Mouse (Mus musculus): ENCODE results near the gene Glt6d1.
"Not testable (repeated sequence)": the region's sequence is repeated elsewhere in the genome, so short reads cannot be mapped to it uniquely, and the experiment has no call there.

Glt6d1 gene

DNA sequence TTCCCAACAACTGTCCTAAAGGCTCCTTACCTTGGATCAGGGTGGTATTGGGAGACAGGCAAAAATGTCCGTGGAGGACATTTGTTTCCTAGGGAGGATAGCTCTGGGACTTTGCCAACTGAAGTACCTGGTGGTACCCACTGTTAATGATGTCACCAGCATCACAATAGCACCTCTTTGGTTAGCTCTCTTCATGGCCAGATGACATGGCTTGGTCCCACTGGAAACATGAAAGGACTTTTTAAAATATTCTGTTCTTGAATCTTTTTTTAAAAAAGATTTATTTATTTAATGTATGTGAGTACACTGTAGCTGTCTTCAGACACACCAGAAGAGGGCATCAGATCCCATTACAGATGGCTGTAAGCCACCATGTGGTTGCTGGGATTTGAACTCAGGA is at the start of gene Glt6d1:
TSS of gene Glt6d1 (minus strand) at position 101 of the 400 bp plus-strand sequence.
- DNase-seq (ENCODE audit: low spot score) = not testable (repeated sequence)

DNA sequence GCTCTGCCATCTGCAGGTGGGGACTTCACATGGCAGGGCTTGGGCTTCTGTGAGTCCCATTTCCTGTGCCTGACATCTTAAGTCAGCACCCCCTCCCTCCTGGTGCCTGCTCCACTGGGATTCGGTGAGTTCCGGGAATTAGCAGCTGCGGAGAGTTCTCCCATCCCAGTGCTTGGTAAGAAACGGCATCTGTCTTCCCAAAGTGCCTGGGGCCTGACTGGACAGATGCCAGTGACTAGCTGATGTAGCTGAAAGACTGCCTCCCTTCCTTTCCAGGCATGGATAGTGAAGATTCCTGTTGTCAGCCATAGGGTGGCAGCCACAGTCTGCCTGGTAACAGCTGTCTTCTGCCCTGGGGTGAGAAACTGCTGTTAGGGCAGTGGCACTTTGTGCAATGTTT is 49.8 kb upstream of the Glt6d1 start:
- DNase-seq (ENCODE audit: low spot score) = no peak

DNA sequence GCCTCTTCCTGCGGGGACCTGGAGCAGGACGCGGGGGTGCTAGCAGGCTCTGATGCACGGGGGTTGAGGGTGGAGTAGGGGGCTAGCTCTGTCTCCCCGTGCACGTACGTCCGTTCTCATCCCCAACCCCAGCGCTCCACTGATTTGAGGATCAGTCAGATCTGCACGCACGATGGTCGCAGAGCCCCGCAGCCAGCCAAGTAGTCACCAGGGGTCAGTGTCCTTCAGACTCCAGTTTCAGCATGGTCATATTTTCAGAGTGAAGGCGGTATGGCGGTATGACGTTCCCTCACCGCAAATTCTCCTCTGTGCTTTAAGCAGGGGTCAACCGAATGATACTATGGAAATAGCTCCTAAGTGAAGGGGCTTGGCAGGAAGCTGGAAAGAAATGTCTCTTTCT is 48.6 kb upstream of the Glt6d1 start:
- no peak for DNase-seq (ENCODE audit: low spot score)

DNA sequence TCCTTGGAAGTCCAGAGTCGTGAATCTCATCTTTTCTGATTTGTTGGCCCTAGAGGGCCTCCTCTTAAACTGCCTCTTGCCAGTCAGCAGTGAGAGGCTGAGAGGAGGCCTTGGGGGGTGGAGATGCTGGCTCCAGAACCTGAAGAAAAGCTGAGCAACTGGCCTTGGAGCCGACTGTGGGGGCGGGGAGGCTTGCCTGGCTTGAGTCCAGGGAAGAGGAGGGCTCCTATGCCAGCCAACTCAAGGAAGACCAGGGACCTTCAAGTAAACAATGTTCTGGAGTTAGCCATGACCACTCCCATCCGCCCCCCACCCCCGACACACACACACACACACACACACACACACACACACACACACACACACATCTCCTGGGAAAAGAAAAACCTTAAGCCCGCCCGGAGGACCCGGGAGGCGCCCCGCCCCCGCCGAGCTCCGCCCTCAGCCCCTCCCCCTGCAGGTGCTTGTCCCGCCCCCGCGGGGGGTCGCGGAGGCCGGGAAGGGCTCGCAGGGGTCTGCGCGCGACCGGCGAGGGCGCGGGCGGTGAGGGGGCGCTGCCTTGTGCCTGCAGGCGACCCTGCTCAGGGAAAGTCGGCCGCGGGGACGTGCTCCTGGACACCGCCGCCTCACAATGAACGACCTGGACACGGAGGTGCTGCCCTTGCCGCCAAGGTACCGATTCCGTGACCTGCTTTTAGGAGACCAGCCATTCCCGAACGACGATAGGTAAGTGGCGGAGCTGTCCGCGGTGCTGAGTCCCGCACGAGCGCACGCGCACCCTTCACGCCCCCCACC is 47.9 kb upstream of the Glt6d1 start, which contains the start of gene Kcnt1:
TSS of gene Kcnt1 (plus strand) at position 398 of the 795 bp plus-strand sequence.
- DNase-seq (ENCODE audit: low spot score) = no peak

DNA sequence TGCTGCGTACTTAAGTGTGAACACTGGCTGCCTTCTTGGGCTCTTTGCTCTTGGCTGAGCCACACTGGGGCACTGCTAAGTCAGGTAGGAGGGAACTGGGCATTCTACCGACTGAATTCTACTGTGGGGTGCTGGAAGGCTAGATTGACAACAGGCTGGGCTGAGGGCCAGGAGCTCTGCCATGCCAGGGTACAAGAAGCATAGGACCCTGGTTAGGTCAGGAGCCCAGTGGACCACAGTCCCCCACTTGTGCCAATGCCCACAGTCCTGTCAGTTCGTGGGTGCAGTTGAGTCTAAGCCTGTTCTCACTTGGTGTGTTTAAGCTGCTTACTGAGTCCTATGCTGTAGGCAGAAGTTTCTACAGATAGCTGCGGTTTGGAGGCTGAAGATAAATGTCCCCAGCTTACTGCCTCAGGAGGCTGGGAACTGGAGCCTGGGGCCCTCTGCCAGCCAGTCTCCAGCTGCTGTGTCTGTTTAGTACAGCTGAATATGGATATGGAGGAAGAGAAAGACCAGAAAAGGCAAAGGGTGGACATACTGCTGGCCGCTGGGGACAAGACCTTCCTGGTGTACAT is 47.1 kb upstream of the Glt6d1 start:
- DNase-seq (ENCODE audit: low spot score) = no peak

GRCm38 (mm10) chr2:25862038-25862437 is 46.4 kb upstream of the Glt6d1 start:
- no peak for DNase-seq (ENCODE audit: low spot score)

GRCm38 (mm10) chr2:25859891-25860290 is 44.2 kb upstream of the Glt6d1 start:
- DNase-seq (ENCODE audit: low spot score) = no peak

- no peak for DNase-seq (ENCODE audit: low spot score)
Observed at GRCm38 (mm10) chr2:25853998-25854397, 38.4 kb upstream of the Glt6d1 start.

GRCm38 (mm10) chr2:25852626-25853025 is 37.0 kb upstream of the Glt6d1 start:
- no peak for DNase-seq (ENCODE audit: low spot score)

GRCm38 (mm10) chr2:25850330-25850729 is 34.7 kb upstream of the Glt6d1 start:
- DNase-seq (ENCODE audit: low spot score) = no peak

GRCm38 (mm10) chr2:25847226-25847625 is 31.6 kb upstream of the Glt6d1 start, which contains the start of gene Sohlh1:
Gene Sohlh1 (minus strand): TSS chr2:25847248.
- DNase-seq (ENCODE audit: low spot score) = no peak

- DNase-seq (ENCODE audit: low spot score) = no peak
Observed at GRCm38 (mm10) chr2:25846516-25846915, 30.9 kb upstream of the Glt6d1 start.

DNA sequence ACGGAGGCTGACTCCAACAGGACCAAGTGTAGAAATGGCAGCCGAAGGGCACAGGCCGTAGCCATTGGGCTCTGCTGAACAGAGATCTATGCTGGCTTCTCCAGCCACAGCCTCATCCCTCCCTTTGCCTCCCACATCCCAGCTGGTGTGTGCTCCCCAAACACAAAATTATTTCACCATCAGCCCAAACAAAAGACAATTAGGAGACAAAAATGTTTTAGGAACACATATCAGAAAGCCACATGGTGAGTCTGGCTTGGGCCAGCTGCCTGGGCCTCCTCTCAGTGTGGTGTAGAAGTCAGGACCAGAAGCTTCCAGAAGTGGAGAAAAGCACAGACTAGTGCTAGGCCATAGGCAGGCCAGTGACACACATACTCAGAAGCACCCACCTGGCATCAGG is 28.4 kb upstream of the Glt6d1 start:
- no peak for DNase-seq (ENCODE audit: low spot score)

DNA sequence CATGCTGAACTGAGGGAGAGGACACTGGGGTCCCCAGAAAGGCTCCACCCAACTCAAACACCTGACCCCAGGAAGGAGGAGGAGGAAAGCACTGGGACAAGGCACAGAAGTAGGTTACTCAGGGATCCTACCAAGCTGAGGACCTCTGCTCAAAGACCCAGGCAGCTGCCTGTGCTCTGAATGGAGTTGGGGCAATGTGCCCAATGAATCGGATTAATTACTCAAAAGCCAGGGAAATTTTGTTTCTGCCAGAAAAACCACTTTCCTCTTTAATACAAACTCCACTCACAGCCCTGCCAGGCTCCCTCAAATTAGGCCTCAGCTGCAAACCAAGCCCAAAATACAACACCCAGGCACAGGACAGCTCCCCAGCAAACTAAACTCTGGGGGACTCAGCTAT is 27.1 kb upstream of the Glt6d1 start:
- no peak for DNase-seq (ENCODE audit: low spot score)

- DNase-seq (ENCODE audit: low spot score) = no peak
Observed at GRCm38 (mm10) chr2:25842161-25842560, 26.5 kb upstream of the Glt6d1 start.

- peak; percentile 23 for DNase-seq (ENCODE audit: low spot score)
Observed at GRCm38 (mm10) chr2:25836291-25836690, 20.6 kb upstream of the Glt6d1 start.

DNA sequence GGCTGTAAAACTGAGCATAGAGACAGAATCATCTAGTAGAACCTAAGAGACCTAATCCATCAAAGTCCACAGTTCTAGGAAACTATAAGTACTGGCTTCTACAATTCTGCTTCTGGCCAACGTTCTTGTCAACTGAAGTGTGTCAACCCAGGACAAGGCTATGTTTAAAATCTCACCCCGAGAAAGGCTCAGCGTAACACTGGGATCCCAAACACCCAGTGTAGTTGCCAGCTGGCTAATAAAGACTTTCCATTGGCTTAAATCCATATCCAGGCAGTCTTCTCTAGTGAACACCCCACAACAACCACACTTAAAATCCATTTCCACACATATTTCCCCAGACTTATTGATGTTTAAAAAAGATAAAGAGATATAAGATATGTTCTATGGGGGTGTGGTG is 15.1 kb upstream of the Glt6d1 start:
- no peak for DNase-seq (ENCODE audit: low spot score)

DNA sequence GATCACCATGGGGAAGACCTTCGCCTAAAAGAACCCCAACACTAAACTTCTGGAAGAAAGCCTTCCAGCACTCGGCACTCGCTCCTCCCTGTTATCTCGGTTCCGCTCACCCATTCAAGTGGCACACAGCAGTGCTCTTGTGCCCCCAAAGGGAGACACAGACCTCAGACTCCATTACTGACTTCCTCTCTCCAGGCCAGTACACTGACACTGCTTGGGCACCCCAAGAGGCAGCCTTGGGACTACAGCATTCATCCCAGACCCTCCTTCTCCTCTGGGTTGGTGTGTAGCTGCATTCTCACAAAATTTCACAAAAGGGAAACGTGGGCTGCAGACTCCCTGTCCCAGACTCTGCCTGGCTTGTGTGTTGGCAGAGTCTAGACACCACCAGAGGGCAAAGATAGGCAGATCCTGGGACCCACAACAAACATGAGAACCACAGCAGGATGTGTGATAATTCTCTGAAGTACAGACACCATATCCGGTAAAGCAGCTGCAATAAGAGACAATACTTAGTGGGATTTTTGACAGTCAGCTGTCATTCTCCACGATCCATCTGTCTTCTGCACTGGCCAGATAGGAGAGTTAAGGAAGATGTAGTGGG is 12.8 kb upstream of the Glt6d1 start:
- no peak for DNase-seq (ENCODE audit: low spot score)

DNA sequence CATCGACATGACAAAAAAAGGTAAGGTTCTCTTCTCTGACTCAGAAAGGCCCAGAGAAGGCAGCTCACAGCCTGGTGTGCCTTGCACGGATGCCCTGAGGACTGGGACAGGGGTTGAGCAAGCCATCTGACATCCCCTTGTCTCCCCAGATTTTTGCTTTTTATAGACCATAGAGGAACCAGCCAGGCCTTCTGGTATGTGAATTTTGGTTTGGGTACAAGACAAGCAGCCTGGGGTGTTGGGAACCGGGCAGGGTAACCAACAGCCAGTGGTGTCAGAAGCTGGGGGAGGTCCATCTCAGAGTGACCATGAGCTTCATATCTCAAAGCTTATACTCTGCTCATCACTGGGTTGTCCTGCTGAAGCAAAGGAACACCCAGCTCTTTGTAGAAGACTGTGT is 9.1 kb upstream of the Glt6d1 start:
- no peak for DNase-seq (ENCODE audit: low spot score)

- DNase-seq (ENCODE audit: low spot score) = no peak
Observed at GRCm38 (mm10) chr2:25822806-25823205, 7.2 kb upstream of the Glt6d1 start, which contains the start of gene Lcn9. Gene Lcn9 (plus strand): TSS chr2:25823153.

GRCm38 (mm10) chr2:25813364-25813763 is 2.3 kb downstream of the Glt6d1 start:
- DNase-seq (ENCODE audit: low spot score) = no peak

GRCm38 (mm10) chr2:25811711-25812110 is 3.9 kb downstream of the Glt6d1 start:
- no peak for DNase-seq (ENCODE audit: low spot score)

- DNase-seq (ENCODE audit: low spot score) = no peak
Observed at GRCm38 (mm10) chr2:25798065-25798464, 17.6 kb downstream of the Glt6d1 start.
